Mouse (Mus musculus): ENCODE results near the gene Tmprss9.

DNA sequence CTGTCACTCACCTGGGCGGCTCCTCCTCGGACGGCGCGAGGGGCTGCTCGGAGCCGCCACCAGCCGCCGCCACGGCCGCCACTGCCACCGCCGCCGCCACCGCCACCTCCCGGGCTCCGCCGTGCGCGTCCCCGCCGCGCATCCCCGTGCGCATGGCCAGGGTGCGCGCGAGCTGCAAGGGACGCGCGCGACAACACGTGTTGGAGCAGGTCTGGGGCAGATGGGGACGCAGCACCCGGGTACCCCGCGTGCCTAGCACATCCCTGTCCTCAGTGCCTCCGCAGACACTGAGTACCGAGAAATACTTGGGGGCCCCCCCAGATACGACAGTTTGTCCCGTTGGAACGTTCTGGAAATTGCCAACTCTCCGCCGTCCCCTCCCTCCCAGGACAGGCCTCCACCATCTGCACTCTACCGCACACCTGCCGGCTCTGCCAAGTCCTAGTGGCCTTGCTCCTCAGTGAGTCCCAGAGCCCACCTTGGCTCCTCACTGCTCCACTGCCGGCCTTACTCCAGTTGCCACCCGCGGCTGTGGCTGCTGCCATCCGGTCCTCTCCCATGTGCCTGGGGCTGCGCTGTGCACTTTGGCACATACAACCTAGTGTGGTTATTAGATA, 27.6 kb upstream of the Tmprss9 start, which contains the start of gene Lingo3:
- no peak for TF ChIP-seq TAL1 (IDR thresholded peaks at IDR 0.05; ENCODE audit: low read length)
- no peak for TF ChIP-seq GATA1 (IDR thresholded peaks at IDR 0.05; ENCODE audit: low read length)

Data from erythroblast, embryonic 14.5 days (primary cell).